Mouse (Mus musculus) lung, adult 2 months (tissue): ENCODE results near the gene Mark3.

Experiments
- CTCF ChIP-seq: fragments of 200-500 bp; IDR thresholded peaks from 2 replicates; pipeline ENCODE4 v1.5.1; 2011; ENCODE audit warnings: mild to moderate bottlenecking, low read length, control low read depth; ENCODE audit not compliant: insufficient read depth
- POLR2A ChIP-seq: fragments of 200-500 bp; IDR thresholded peaks from 2 replicates; pipeline ENCODE4 v1.6.1; 2011; ENCODE audit warnings: low read depth, mild to moderate bottlenecking, control low read depth, low read length, borderline replicate concordance; ENCODE audit errors: extremely low read depth

- no peak for TF ChIP-seq CTCF
- TF ChIP-seq POLR2A: no peak
These were observed 14.6 kb upstream of the Mark3 start for GRCm38 (mm10) chr12:111559647-111560258.
